Mouse (Mus musculus): Measurements from ENCODE around the gene Ctrc. TPM values are rescaled to one million over a fixed set of nuclear protein-coding genes. Genes with fewer than 3 reads are reported as not detected.

Gene Ctrc
- polyA plus RNA-seq, 1 experiment from 2014 or later = not detected

DNA sequence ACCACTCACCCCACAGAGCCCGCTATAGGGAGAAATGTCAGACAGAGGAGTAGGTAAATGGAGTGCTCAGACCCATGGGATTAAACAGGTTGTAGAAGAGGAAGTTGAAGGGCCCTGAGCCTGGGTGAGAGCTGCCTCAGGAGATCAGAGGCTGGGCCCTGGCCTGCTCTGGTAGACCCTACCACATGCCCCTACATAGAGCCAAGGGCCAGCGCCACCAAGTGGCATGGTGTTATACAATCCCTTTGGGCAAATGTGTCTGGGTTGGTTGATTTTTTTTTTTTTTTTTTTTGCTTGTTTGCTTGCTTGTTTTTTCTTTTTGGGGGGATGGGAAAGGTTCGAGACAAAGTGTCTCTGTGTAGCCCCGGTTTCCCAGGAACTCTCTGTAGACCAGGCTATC is 42.1 kb downstream of the Ctrc start:
- H3K4me1 ChIP-seq (replicated peaks; ENCODE audit: control insufficient read depth, insufficient read depth) = no peaks in the 10 kb centered on the region
- no peak overlapping the region for H3K4me2 ChIP-seq (replicated peaks; ENCODE audit: low read depth)
- ATAC-seq (ENCODE audit: low FRiP score, low TSS enrichment) (no peak), DNase-seq (ENCODE audit: low spot score) (no peak)
- H3K4me3 ChIP-seq (ENCODE audit: low read depth, low read length) = no peak overlapping the region
- no peaks in the 10 kb centered on the region for H3K27me3 ChIP-seq (ENCODE audit: control insufficient read depth, insufficient read depth, low read length)
- TF ChIP-seq EP300 (optimal IDR thresholded peaks at IDR 0.05) = no peak
- no peak for TF ChIP-seq CTCF (IDR thresholded peaks at IDR 0.05; ENCODE audit: low read depth)
- no peaks in the 10 kb centered on the region for H3K9me3 ChIP-seq (ENCODE audit: control insufficient read depth, low read length)
- no peak overlapping the region for H3K9ac ChIP-seq (ENCODE audit: low read length)
- peaks cover 25% of the 10 kb centered on the region; the same call in 1 of the 2 replicates for H3K36me3 ChIP-seq (ENCODE audit: control insufficient read depth, insufficient read depth, low read length)
- 89% methylated on average over 4 of the region's 4 CpGs for WGBS
- H3K27ac ChIP-seq (replicated peaks) = no peak overlapping the region

DNA sequence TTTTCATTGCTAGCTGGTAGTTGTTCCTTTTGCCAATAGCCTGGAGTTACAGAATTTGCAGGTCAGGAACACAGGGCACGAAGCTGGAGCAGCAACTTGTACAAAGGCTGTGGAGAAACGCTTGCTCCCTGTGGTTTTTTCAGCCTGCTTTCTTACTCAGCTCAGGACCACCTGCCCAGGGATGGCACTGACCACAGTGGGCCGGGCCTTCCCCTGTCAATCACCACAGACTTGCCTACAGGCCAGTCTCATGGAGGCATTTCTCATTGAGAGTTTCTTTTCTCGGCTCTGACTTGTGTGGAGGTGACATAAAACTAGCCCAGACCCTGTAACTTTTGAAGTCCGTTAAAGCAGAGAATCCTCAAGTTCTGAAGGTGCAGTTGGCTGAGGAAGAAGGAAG is 48.6 kb downstream of the Ctrc start:
- WGBS = 93% methylated on average over 5 of the region's 5 CpGs

DNA sequence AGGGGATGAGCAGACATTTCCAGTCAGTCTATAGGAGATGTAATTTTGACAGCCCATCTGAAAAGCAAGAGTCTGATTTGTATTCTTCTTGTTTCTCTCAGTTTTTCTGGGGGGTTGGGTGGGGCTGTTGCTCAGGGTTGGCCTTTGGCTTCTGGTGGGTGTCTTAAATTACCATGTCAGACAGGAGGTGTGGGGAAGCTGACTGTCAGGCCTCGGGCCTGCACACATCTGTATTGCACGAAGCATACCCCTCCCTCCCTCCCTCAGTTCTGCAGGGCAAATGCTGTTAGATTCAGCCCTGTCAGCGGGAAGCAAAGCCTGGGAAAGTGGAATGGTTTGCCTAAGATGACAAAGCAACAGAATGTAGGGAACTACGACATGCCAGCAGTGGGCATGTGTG is 49.2 kb downstream of the Ctrc start:
- no peak overlapping the region for H3K27ac ChIP-seq (replicated peaks)
- no peak overlapping the region for H3K4me2 ChIP-seq (replicated peaks; ENCODE audit: low read depth)
- H3K4me3 ChIP-seq (ENCODE audit: low read depth, low read length) = no peak overlapping the region
- DNase-seq (ENCODE audit: low spot score) = no peak
- peaks cover 4% of the 10 kb centered on the region for H3K36me3 ChIP-seq (ENCODE audit: control insufficient read depth, insufficient read depth, low read length)
- 91% methylated on average over 4 of the region's 4 CpGs for WGBS
- H3K9me3 ChIP-seq (ENCODE audit: control insufficient read depth, low read length) = no peaks in the 10 kb centered on the region
- H3K27me3 ChIP-seq (ENCODE audit: control insufficient read depth, insufficient read depth, low read length) = no peaks in the 10 kb centered on the region
- H3K9ac ChIP-seq (ENCODE audit: low read length) = no peak overlapping the region
- TF ChIP-seq CTCF (IDR thresholded peaks at IDR 0.05; ENCODE audit: low read depth) (no peak), EP300 (optimal IDR thresholded peaks at IDR 0.05) (no peak)
- H3K4me1 ChIP-seq (replicated peaks; ENCODE audit: control insufficient read depth, insufficient read depth) = no peaks in the 10 kb centered on the region
- no peak for ATAC-seq (ENCODE audit: low FRiP score, low TSS enrichment)

More for the DNA sequence above, 48.6 kb downstream of the Ctrc start:
- H3K27ac ChIP-seq (replicated peaks) = no peak overlapping the region
- ATAC-seq (ENCODE audit: low FRiP score, low TSS enrichment) = no peak
- H3K4me2 ChIP-seq (replicated peaks; ENCODE audit: low read depth) = no peak overlapping the region
- H3K9ac ChIP-seq (ENCODE audit: low read length) = no peak overlapping the region
- DNase-seq (ENCODE audit: low spot score) = no peak
- no peaks in the 10 kb centered on the region for H3K4me1 ChIP-seq (replicated peaks; ENCODE audit: control insufficient read depth, insufficient read depth)
- no peak overlapping the region for H3K4me3 ChIP-seq (ENCODE audit: low read depth, low read length)
- no peaks in the 10 kb centered on the region for H3K27me3 ChIP-seq (ENCODE audit: control insufficient read depth, insufficient read depth, low read length)
- peaks cover 4% of the 10 kb centered on the region for H3K36me3 ChIP-seq (ENCODE audit: control insufficient read depth, insufficient read depth, low read length)
- no peak for TF ChIP-seq CTCF (IDR thresholded peaks at IDR 0.05; ENCODE audit: low read depth)
- no peak for TF ChIP-seq EP300 (optimal IDR thresholded peaks at IDR 0.05)
- H3K9me3 ChIP-seq (ENCODE audit: control insufficient read depth, low read length) = no peaks in the 10 kb centered on the region

DNA sequence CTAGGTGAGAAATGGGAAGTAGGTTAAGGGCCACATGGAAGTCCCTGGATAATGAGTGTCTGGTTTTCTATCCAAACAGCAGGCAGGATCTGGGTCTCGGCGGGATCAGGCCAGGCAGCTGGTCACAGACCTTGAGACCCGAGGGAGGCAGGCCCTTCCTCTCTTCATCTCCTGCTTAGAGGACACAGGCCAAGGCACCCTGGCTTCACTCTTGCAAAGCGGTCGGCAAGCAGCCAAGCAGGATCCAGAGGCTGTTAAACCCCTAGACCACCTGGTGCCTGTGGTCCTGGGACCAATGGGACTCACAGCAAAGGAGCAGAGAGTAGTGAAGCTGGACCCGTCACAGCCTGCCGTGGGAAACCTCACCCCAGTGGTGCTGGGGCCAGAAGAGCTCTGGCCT is 49.8 kb downstream of the Ctrc start:
- 0 out of 2 replicates have a peak overlapping the region, but pooled peaks have one; percentile 13 for H3K9ac ChIP-seq (ENCODE audit: low read length)
- H3K4me3 ChIP-seq (ENCODE audit: low read depth, low read length) = no peak overlapping the region
- DNase-seq (ENCODE audit: low spot score) (no peak), ATAC-seq (ENCODE audit: low FRiP score, low TSS enrichment) (no peak)
- no peak overlapping the region for H3K27ac ChIP-seq (replicated peaks)
- H3K36me3 ChIP-seq (ENCODE audit: control insufficient read depth, insufficient read depth, low read length) = peaks cover 4% of the 10 kb centered on the region
- H3K4me2 ChIP-seq (replicated peaks; ENCODE audit: low read depth) = no peak overlapping the region
- TF ChIP-seq EP300 (optimal IDR thresholded peaks at IDR 0.05) (no peak), CTCF (IDR thresholded peaks at IDR 0.05; ENCODE audit: low read depth) (no peak)
- H3K27me3 ChIP-seq (ENCODE audit: control insufficient read depth, insufficient read depth, low read length) = no peaks in the 10 kb centered on the region
- WGBS = 81% methylated on average over 7 of the region's 7 CpGs
- no peaks in the 10 kb centered on the region for H3K4me1 ChIP-seq (replicated peaks; ENCODE audit: control insufficient read depth, insufficient read depth)
- no peaks in the 10 kb centered on the region for H3K9me3 ChIP-seq (ENCODE audit: control insufficient read depth, low read length)

GRCm38 (mm10) chr4:141794152-141794535 is 52.0 kb downstream of the Ctrc start:
- Histone ChIP-seq H3K4me3 (ENCODE audit: low read depth, low read length) (peak overlapping the region; percentile 69), H3K9me3 (ENCODE audit: control insufficient read depth, low read length) (no peaks in the 10 kb centered on the region), H3K4me2 (replicated peaks; ENCODE audit: low read depth) (peak overlapping the region; percentile 62), H3K9ac (ENCODE audit: low read length) (peak overlapping the region; percentile 71), H3K36me3 (ENCODE audit: control insufficient read depth, insufficient read depth, low read length) (peaks cover 4% of the 10 kb centered on the region), H3K27ac (replicated peaks) (peak overlapping the region; percentile 96), H3K27me3 (ENCODE audit: control insufficient read depth, insufficient read depth, low read length) (no peaks in the 10 kb centered on the region), H3K4me1 (replicated peaks; ENCODE audit: control insufficient read depth, insufficient read depth) (0 out of 2 replicates have a peak, but pooled peaks cover 4% of the 10 kb centered on the region)
- WGBS = 7% methylated on average over 5 of the region's 5 CpGs
- no peak for TF ChIP-seq CTCF (IDR thresholded peaks at IDR 0.05; ENCODE audit: low read depth)
- TF ChIP-seq EP300 (optimal IDR thresholded peaks at IDR 0.05) = no peak
- ATAC-seq (ENCODE audit: low FRiP score, low TSS enrichment) (no peak), DNase-seq (ENCODE audit: low spot score) (no peak)

- H3K36me3 ChIP-seq (ENCODE audit: control insufficient read depth, insufficient read depth, low read length) = peaks cover 4% of the 10 kb centered on the region
- no peaks in the 10 kb centered on the region for H3K27me3 ChIP-seq (ENCODE audit: control insufficient read depth, insufficient read depth, low read length)
- H3K27ac ChIP-seq (replicated peaks) = peak within 1 kb of the TSS; percentile 96
- under 1% methylated on average over 62 of the region's 80 CpGs for WGBS
- 0 out of 2 replicates have a peak, but pooled peaks cover 4% of the 10 kb centered on the region for H3K4me1 ChIP-seq (replicated peaks; ENCODE audit: control insufficient read depth, insufficient read depth)
- peak within 1 kb of the TSS; percentile 62 for H3K4me2 ChIP-seq (replicated peaks; ENCODE audit: low read depth)
- peak; percentile 99 for DNase-seq (ENCODE audit: low spot score)
- peak within 1 kb of the TSS; percentile 69 for H3K4me3 ChIP-seq (ENCODE audit: low read depth, low read length)
- ATAC-seq (ENCODE audit: low FRiP score, low TSS enrichment) = peak; percentile 90
- TF ChIP-seq CTCF (IDR thresholded peaks at IDR 0.05; ENCODE audit: low read depth) (0 out of 2 replicates have a peak, but pooled peaks have one; percentile 11), EP300 (optimal IDR thresholded peaks at IDR 0.05) (no peak)
- H3K9ac ChIP-seq (ENCODE audit: low read length) = peak within 1 kb of the TSS; percentile 71
- no peaks in the 10 kb centered on the region for H3K9me3 ChIP-seq (ENCODE audit: control insufficient read depth, low read length)
Measured at GRCm38 (mm10) chr4:141793282-141794151, 52.6 kb downstream of the Ctrc start, which contains the start of gene Casp9. Gene Casp9 (plus strand): TSS chr4:141793612.

Data from stomach, postnatal 0 days (tissue).